Mouse (Mus musculus): ENCODE data around the gene Lrrc9. TPM values are rescaled to one million over a fixed set of nuclear protein-coding genes. Genes with fewer than 3 reads are reported as not detected.

Lrrc9 gene
- polyA plus RNA-seq, 1 experiment, result not detected

DNA sequence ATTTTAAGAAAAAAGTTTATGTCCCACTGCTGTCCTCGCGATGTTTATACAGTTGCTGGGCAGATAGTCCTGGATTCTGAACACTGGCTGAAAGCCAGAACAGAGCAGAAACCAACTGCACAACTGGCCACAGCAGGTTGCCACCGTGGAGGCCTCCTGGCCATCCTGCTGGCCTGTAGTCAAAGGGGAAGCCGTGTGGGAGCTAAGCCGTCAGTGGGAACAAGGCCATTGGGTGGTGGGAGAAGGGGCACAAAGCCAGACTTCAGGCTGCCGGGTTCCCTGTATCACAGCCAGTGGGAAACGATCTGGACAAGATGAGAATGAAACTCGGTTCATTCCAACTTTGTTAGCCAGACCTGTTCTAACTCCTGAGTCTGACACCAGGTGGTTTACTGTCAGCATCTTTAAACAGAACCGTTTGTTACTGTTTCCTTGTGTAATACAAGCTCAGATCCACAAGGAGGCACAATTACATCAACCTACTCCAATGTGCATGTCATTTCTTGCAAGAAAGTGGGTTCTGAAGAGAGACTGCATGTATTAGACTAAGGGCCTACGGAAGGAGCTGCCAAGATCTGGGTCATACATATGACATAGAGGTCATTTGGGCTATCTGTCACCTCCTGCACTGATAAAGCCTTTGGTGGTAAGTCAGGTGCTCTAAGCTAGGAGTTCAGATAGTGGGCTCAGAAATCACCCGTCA, 19.7 kb downstream of the Lrrc9 start:
- TF ChIP-seq GATA1 (IDR thresholded peaks at IDR 0.05; ENCODE audit: low read length), result no peak

DNA sequence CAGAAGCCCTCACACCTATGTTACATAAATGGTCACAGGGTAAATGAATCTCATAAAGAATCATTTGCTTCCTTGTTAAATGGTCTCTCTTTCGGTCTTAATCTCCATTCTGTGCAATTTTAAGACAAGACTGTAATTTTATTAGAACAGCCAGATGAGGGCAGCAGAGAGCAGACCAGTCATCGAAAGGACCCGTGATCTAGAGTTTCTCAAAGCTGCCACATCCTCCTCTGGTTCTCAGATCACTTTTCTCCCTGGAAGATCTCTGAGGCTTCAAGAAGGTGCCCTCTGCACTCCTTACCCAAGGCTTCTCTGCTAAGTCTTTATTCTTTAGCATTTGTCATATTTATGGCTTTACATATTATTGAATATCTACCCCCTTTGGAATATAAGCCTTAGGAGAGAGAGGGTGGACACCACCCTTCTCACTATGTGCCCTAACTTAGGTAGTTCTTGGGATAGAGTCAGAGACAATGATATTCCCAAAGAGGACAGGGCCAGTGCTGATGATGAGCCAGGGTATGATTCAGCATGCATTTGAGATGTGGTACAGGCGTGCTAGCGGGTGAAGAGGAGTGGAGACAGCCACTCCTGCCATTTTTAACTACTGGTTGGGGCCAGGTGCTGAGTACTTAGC, 20.3 kb downstream of the Lrrc9 start:
- no peak for TF ChIP-seq GATA1 (IDR thresholded peaks at IDR 0.05; ENCODE audit: low read length)

DNA sequence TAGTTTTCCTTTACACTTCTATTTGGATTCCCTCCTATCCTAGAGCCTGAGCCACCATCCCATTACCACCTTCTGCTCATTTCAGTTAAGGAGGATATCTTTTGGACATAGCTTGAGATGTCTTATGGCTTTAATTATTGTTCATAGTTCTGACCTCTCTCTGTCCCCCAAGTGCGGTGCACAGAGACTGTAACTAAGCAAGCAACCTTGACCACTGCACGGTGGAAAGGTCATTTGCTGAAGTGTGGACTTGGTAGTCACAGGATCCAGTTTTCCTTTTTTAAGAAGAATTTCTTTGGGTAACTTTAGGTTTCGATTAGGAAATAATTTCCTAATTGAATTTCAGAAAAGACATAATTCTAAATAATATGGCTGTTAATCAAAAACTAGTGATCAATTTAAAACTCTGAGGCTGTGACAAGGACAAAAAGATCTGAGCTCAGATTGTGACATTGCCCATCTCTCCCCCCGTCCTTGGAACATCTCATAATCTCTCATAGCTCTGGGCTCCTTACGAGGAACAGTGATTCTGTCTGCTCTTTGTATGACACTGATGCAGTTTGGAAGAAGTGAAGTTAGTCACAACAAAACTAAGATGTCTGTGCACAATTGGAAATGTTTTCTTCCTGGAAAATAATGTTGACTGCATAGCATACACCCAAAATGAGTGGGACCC, 24.3 kb downstream of the Lrrc9 start:
- no peak for TF ChIP-seq GATA1 (IDR thresholded peaks at IDR 0.05; ENCODE audit: low read length)

DNA sequence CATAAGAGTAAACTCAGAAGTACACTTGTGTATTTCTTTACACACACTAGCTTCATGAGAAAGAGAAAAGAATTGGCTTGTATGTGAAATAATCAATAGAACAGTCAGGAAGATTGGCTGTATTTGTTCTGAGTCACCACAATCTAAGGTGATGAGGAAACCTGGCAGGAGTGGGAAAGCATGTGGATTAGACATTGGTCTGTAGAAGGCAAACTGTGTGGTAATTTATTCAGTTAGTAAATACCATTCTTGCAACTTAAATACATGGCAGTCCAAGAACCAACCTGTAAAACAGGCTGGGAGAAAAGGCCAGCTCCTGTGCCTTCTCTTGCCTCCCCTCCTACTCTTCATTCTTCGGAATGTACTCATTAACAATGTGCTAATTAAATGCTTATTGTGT, 25.6 kb downstream of the Lrrc9 start:
- no peak for TF ChIP-seq GATA1 (IDR thresholded peaks at IDR 0.05; ENCODE audit: low read length)

DNA sequence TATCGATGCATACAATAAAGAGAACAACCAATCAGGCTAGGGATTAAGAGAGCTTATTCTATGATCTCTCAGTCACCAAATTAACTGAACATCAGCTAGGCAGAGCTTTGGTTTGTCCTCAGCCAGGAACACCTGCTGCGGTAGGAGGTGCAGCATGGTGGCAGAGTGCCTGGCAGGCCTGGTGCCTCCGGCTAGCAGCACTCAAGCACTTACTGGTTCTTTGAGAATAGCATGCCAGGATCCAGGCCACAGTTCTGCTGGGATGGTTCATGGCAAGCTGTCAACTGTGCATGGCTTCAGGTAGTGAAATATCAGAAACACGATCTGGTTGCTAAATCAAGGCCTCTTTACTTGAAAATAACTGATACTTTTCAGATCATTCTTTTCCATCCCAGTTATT, 26.1 kb downstream of the Lrrc9 start:
- no peak for TF ChIP-seq GATA1 (IDR thresholded peaks at IDR 0.05; ENCODE audit: low read length)

DNA sequence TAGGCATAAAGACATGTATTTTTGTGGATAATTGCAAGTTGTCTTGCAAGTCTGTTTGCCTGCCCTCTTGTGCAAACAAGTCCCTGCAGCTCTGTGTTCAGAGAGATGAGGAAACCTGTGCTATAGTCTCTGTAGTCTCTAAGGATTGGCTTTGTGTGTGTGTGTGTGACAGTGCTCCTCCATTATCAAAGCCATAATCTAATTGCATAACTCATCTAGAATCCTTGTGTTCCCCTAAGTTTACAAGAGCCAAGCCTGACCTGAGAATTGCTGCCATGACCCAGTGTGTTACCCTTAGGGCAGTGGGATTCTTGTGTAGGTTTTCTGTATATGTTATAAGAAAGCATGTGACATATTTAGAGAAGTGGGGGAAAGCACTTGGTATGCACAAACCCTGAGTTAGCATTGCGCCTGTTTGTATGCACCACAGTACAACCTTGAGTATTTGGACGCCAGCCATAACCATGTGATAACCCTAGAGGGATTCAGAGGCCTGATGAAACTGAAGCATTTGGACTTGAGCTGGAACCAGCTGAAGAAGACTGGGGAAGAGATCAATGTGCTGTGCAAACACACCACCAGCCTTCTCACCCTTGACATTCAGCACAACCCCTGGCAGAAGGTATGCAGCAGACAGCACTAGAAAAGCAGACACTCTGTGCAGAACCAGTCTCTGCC, 35.2 kb downstream of the Lrrc9 start:
- no peak for TF ChIP-seq GATA1 (IDR thresholded peaks at IDR 0.05; ENCODE audit: low read length)

DNA sequence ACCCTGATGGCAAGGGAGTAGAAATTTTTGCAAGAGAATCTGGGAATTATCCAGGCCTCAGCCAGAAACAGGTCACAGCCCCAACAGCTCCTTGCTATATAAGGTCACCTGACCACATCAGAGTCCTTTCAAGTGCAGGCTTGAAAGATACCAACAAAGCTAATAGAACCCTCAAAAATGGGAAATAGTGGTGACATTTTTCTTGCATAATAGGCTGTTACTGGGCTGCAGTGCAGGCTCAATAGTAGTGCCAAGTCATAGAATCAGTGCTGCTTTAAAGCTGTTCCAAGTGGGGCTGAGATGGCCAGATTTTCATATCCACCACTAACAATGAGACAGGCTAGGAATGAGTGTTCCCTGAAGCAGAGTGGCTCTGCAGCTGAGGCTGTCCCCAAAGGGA, 40.6 kb downstream of the Lrrc9 start:
- no peak for TF ChIP-seq GATA1 (IDR thresholded peaks at IDR 0.05; ENCODE audit: low read length)

DNA sequence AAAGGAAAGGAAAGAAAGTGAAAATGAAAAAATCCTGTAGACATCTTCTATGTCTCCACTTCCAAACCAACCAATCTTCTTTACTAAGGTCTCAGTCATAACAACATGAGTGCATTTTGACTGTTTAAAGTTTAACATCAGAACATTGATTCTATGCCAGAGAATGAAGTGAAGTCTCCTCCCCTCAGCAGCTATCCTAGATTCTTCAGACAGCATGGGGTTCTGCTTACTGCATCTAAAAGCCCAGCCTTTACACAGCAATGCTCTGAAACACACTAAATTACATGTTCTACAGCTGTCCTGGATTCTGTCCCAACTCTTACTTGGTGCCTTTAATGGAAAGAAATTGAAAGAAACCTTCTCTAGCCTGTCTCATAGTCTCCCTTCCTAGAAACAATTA, 43.2 kb downstream of the Lrrc9 start:
- TF ChIP-seq GATA1 (IDR thresholded peaks at IDR 0.05; ENCODE audit: low read length), result no peak

DNA sequence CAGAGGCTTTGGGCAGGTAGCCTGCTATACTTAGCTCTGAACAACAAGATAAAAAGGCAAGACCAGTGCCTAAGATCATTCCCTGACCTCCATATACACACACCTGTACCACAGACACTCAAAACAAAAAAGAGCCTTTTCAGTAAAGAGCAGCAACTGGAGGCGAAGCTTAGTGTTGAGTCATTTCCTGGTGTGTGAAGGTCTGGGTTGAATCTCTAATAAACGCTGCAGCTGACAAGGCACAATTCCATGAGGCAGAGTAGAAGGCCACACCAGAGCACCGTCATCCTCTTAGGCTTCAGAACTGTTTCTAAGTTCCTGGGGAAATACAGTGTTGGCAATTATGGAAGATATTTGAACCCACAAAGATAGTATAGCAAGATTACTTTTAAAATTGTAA, 45.8 kb downstream of the Lrrc9 start:
- TF ChIP-seq GATA1 (IDR thresholded peaks at IDR 0.05; ENCODE audit: low read length), result no peak

DNA sequence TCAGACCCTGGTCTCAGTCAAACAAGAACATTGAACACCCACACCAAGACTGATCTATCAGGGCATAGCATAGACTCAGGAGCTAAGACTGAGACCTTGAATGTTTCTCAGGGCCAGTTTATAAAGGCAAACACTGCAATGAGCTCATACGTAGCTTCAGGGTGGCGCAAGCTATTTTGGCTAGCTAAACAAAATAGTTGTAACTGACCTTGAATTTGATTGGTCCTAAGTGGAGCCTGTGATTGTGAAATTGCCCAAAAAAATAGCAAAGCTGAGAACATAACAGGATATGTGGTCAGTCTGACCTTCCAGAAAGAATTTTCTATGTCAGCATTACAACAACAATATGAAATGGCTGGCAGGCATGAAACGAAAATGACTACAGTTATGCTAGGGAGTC, 48.3 kb downstream of the Lrrc9 start:
- TF ChIP-seq GATA1 (IDR thresholded peaks at IDR 0.05; ENCODE audit: low read length), result no peak

DNA sequence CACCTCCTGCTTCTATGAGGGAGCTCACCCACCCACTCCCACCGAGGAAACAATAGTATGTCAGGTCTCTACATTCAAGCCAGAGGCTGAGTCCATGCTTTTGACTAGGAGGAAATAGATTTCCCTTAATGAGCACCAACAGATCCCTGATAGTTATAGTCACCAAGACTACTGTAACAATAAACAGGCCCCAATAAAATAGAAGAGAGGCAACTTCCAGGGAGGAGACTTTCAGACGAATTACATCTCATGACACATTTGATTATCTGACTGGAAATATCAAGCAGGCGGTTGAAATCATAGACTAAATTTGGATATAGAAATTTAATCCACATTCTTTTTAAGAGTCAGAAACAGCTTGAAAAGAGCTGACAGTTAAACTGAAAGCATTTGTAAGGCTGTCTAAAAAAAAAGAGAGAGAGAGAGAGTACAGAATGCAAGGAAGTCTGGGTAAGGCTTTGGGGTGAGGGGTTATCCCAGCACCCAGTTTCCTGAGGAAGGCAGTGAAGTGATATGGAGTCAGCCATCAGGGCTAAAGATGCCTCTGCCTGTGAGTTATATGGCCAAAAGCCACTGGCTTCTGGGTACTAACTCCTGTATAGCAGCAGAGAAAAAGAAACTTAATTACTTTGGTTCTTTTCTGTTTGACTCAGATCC, 49.5 kb downstream of the Lrrc9 start:
- TF ChIP-seq GATA1 (IDR thresholded peaks at IDR 0.05; ENCODE audit: low read length), result no peak

DNA sequence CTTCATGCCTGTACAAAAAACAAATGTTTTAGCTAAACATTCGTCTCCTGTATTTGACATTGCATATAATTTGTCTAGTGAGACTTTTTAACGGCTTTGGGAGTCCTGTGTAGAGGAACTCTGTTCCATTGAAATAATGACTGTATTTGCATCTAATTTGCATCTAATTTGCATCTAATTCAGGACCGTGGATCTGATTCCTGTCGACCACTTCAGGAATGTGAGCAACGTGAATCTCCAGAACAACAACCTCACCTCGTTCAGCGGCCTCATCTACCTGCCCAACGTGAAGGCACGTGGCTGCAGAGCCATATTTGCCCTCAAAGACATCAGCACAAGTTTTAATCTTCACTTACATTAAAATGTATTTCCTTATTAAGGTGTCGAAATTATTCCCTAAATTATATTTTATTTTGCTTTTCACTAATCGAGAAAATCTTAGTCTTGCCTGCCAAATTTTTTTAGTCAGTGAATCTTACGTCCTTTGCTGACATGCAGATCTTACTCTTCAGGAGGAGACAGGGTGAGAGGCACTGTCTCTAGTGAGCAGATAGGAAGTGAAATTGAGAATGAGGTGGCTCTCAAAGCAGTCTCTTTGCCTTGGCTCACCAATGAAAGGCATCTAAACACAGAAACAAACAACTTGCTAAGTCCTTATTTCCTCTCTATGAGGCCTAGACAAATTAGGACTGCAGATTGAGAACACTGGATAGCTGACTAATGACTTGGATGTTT, 55.4 kb downstream of the Lrrc9 start:
- TF ChIP-seq GATA1 (IDR thresholded peaks at IDR 0.05; ENCODE audit: low read length), result no peak

DNA sequence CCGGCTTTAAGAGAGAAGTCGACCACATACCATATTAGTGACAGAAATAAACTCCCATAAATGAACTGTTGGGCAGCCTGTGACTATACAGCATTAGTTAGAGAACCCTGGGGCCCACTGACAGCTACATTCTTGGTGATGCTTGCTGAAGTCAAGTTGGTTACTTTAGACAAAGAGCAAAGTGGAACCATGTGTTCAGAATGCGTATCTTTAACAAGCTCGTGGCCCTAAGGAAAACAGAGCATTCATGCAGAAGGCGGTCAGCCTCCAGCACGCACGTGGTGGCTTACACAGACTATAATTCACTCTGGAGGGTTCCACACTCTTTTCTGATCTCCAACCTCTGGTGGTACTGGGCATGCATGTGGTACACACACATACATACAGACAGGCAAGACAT, 67.9 kb downstream of the Lrrc9 start:
- no peak for TF ChIP-seq GATA1 (IDR thresholded peaks at IDR 0.05; ENCODE audit: low read length)

DNA sequence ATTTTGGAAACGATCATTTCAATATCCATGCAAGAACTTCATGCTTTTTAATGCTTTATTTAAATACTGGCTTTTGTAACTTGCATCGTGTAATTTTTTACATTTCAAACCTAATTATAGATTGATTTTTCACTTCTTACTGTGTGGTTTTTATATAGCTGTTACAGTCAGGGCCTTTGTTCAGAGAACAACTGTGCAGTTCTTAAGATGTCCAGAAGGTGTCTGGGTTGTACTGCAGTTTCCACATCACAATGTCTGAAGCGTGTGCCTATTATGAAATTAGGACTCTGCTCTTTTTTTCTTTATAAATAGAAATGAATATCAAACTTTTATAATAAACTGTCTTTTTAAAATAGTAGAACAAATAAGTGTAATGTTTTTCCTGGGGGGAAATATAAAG, 73.8 kb downstream of the Lrrc9 start:
- no peak for TF ChIP-seq GATA1 (IDR thresholded peaks at IDR 0.05; ENCODE audit: low read length)

DNA sequence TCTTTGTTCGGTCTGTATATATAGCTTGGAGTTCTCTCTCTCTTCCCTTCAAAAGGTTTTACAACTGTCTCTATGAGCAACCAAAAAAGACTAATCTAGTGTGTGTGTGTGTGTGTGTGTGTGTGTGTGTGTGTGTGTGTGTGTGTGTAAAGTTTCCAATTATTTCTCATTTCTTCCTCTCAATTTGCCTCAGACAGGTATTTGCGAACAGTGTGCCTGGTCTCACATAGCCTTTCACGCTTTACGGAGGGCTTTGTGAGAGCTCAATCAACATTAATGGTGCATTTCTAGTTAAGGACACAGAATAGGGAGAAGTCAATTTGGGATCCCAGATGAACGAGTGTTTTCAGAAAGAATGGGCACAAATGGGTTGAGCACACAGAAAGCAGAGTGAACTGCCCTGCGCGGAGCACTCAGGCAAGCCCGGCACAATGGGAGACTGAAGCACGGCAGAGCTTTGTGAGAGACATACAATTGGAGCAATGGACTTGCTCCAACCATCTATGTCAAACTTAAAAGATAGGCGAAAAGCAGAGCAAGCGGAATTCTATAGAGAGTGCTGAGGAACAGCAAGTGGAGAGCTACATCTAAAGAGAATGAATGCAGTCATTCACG, 76.6 kb downstream of the Lrrc9 start:
- no peak for TF ChIP-seq GATA1 (IDR thresholded peaks at IDR 0.05; ENCODE audit: low read length)
